Mouse (Mus musculus) lung, adult 2 months (tissue): ENCODE measurements around the gene Stoml2.

ENCODE experiments used
- CTCF ChIP-seq: fragments of 200-500 bp; IDR thresholded peaks from 2 replicates; pipeline ENCODE4 v1.5.1; 2011; ENCODE audit warnings: mild to moderate bottlenecking, low read length, control low read depth; ENCODE audit not compliant: insufficient read depth
- POLR2A ChIP-seq: fragments of 200-500 bp; IDR thresholded peaks from 2 replicates; pipeline ENCODE4 v1.6.1; 2011; ENCODE audit warnings: low read depth, mild to moderate bottlenecking, control low read depth, low read length, borderline replicate concordance; ENCODE audit errors: extremely low read depth

DNA sequence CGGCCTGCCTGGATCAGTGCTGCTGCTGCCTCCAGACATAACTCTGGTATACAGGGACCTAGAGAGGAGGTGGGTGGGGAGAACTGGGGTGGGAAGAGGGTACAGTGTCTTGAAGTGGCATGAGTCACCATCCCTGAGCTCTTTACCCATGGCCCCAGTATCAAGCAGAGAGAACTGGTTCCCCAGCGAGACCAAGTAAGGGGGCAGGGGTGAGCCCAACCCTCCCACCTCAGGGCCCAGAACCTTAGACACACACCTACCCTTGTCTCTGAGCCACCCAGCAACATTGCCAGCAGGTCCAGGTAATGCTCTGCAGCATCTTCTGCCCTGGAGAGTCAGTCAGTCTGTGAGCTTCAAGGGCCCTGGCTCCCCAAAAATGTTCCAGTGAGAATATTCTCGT is 26.6 kb downstream of the Stoml2 start:
- TF ChIP-seq POLR2A (no peak), CTCF (no peak)
